Mouse (Mus musculus) heart, adult 2 months (tissue): Measurements from ENCODE around the gene Chst3. TPM values are rescaled to one million over a fixed set of nuclear protein-coding genes. Genes with fewer than 3 reads are reported as not detected.
"Not testable (repeated sequence)": the region's sequence is repeated elsewhere in the genome, so short reads cannot be mapped to it uniquely, and the experiment has no call there.

Experiments
- DNase-seq, 2 experiments: peaks; one replicate each; pipeline ENCODE4 v3.0.0; 2021
- H3K27ac ChIP-seq: fragments of 200-600 bp; 2 replicates; pipeline ENCODE4 v1.8.1; 2022
- H3K27me3 ChIP-seq: fragments of 200-500 bp; 2 replicates; pipeline ENCODE4 v1.6.1; 2012; ENCODE audit warnings: mild to moderate bottlenecking, low read length, inconsistent platforms, mixed read lengths; ENCODE audit not compliant: control insufficient read depth, insufficient read depth
- H3K36me3 ChIP-seq: fragments of 200-500 bp; 2 replicates; pipeline ENCODE4 v1.6.1; 2012; ENCODE audit warnings: low read length, inconsistent platforms; ENCODE audit not compliant: control insufficient read depth, insufficient read depth
- H3K4me1 ChIP-seq: fragments of 200-500 bp; 2 replicates; pipeline ENCODE4 v1.6.1; 2011; ENCODE audit warnings: low read length; ENCODE audit not compliant: control insufficient read depth, insufficient read depth
- H3K4me3 ChIP-seq: fragments of 200-600 bp; 2 replicates; pipeline ENCODE4 v1.8.1; 2022
- H3K79me2 ChIP-seq: fragments of 200-500 bp; replicated peaks from 2 replicates; pipeline ENCODE4 v1.6.1; 2012; ENCODE audit warnings: mild to moderate bottlenecking, inconsistent platforms, low read length, moderate library complexity, mixed read lengths; ENCODE audit not compliant: control insufficient read depth, insufficient read depth
- H3K9ac ChIP-seq: fragments of 200-500 bp; 2 replicates; pipeline ENCODE4 v1.6.1; 2012; ENCODE audit warnings: low read depth, mild to moderate bottlenecking, control low read depth, inconsistent platforms, low read length, mixed read lengths
- CTCF ChIP-seq: fragments of 200-600 bp; IDR thresholded peaks from 2 replicates; pipeline ENCODE4 v1.8.1; 2022; ENCODE audit warnings: antibody characterized with exemption, mild to moderate bottlenecking, moderate library complexity
- EP300 ChIP-seq: fragments of 200-500 bp; IDR thresholded peaks from 2 replicates; pipeline ENCODE4 v1.6.1; 2011; ENCODE audit warnings: low read depth, low read length, control low read depth; ENCODE audit not compliant: insufficient read depth
- POLR2A ChIP-seq: fragments of 200-500 bp; IDR thresholded peaks from 2 replicates; pipeline ENCODE4 v1.6.1; 2011; ENCODE audit warnings: mild to moderate bottlenecking, low read depth, low read length, control low read depth; ENCODE audit not compliant: insufficient read depth
- WGBS: fragments of 180-500 bp; shearing (Covaris S2); methylation state at CpG from one replicate; pipeline ENCODE4 v1.1.7; 2018; 5-methylcytosine and 5-hydroxymethylcytosine counted together
- intact Hi-C: fragments of 180-260 bp; cut with DNase I; formaldehyde crosslinking; loops from one replicate; pipeline ENCODE4 v1.15.1; 2025
- polyA plus RNA-seq: library from polyadenylated mRNA; depleted of rRNA; stranded (reverse); fragments of >200 nt; gene quantifications from 2 replicates; pipeline ENCODE4 v1.2.3, GENCODE M21; 2012
- total RNA-seq, 2 experiments: library from RNA; stranded (reverse); gene quantifications; 2 replicates each; pipeline ENCODE4 v1.2.3; 2021

Chst3 gene
- total and polyA plus RNA-seq, 3 experiments = 0.80 to 1.5 (median 0.91) TPM

DNA sequence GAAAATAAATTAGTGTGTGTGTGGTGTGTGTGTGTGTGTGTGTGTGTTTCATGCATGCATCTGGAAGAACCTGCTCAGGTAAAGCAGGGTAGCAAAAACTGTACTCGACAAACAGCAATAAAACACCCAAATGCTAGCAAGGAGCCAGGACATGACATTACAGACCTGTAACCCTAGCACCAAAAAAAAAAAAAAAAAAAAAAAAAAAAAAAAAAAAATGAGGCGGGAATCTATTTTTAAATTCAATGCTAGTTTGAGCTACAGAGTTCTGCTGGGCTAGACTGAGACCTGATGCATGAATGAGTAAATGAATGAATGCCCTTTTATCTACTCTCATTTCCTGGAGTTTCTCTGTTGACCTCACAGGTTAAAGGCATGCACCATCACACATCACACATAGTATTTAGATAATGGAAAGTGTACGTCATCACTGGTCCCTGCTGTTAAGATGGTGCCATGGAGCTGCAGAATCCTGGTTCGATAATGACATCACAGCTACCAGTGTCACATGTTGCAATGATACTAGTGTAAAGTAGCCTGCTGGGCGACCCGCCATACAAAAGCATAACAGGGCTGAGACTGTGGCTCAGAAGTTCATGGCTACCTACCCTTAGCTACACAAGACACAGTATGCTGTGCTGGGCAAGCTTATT is 29.4 kb downstream of the Chst3 start:
- no peaks in the 10 kb centered on the region for H3K36me3 ChIP-seq
- H3K9ac ChIP-seq = no peak overlapping the region
- DNase-seq = no peak
- no peaks in the 10 kb centered on the region for H3K27me3 ChIP-seq
- H3K4me1 ChIP-seq = no peaks in the 10 kb centered on the region; the same call in 1 of the 2 replicates
- H3K79me2 ChIP-seq = no peaks in the 10 kb centered on the region
- H3K4me3 ChIP-seq = no peak overlapping the region
- WGBS = 73% methylated on average over 6 of the region's 6 CpGs
- no peak overlapping the region for H3K27ac ChIP-seq
- intact Hi-C loops = loop anchor here (2.0 to 5.0 kb wide), 2 partner anchors 42 to 55 kb away; no protein-coding TSS in a partner anchor
- TF ChIP-seq EP300 (no peak), POLR2A (no peak), CTCF (no peak)

DNA sequence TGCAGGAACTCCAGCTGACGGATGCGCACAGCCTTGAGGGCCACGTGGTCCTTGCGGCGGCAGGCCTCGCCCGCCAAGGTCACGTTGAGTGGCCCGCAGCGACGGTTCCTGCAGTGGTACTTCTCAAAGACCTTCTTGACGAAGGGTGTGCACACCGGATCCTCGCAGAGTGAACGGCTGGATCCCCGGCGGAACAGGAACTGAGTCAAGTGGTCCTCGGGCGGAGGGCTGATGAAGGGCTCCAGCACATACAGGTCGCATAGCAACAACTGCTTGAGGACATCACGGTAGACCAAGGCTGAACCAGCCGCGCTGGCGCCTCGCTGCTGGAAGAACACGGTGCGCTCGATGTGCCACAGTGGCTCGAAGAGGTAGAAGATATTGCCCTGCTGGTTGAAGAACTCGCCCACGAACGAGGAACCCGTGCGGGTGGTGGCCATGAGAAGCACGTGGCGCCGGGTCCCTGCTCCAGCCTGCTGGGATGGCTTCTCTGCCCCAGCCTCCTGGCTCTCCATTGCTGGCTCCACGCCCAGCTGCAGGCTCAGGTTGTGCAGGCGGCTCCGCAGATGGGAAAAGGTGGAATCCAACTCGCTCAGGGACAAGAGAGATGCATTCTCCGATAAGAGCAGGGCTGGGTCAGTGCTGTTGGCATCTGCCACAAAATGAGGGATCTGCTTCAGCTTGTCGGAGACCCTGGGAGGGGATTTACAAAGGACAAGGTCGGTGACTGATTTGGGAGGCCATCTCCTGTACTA is 32.7 kb downstream of the Chst3 start:
- intact Hi-C loops = no loop called here
- Histone ChIP-seq H3K27me3 (no peaks in the 10 kb centered on the region), H3K4me3 (no peak overlapping the region), H3K4me1 (no peaks in the 10 kb centered on the region), H3K27ac (no peak overlapping the region), H3K9ac (no peak overlapping the region), H3K79me2 (no peaks in the 10 kb centered on the region), H3K36me3 (no peaks in the 10 kb centered on the region)
- peak in 1 of 2 experiments; percentile 33 for DNase-seq
- 69% methylated on average over 44 of the region's 44 CpGs for WGBS
- TF ChIP-seq POLR2A = no peak
- TF ChIP-seq EP300 = no peak
- TF ChIP-seq CTCF = no peak

- Histone ChIP-seq H3K79me2 (no peaks in the 10 kb centered on the region), H3K36me3 (no peaks in the 10 kb centered on the region), H3K9ac (no peak overlapping the region), H3K4me3 (no peak overlapping the region), H3K27me3 (no peaks in the 10 kb centered on the region), H3K4me1 (no peaks in the 10 kb centered on the region), H3K27ac (no peak overlapping the region)
- WGBS = 80% methylated on average over 10 of the region's 10 CpGs
- no peak for TF ChIP-seq POLR2A
- no peak for TF ChIP-seq CTCF
- no peak for TF ChIP-seq EP300
- no peak for DNase-seq
- intact Hi-C loops = no loop called here
Observed at GRCm38 (mm10) chr10:60185023-60185709, 33.9 kb downstream of the Chst3 start.

DNA sequence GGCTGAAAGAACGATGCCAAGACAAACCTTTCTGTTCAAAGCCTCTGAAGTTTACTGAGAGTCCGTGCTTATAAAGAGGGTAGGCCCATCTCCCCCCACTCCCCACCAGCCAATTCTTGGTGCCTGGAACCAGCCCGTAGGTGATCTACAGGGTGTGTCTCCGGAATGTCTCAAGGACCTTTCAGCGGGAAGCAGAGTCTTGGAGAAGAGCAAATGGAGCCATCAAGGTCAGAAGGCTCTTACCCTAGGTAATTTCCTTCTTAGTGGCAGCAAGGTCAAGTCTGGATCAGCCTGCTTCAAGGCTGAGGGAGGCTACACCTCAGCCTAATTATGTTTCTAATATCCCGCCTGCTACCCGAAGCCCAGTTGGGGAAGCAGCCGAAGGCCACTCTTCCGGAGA is 43.8 kb downstream of the Chst3 start:
- intact Hi-C loops, H3K27me3 ChIP-seq, DNase-seq, H3K27ac ChIP-seq, H3K9ac ChIP-seq, H3K36me3 ChIP-seq, H3K4me3 ChIP-seq, H3K4me1 ChIP-seq, H3K79me2 ChIP-seq: not testable (repeated sequence)
- 93% methylated on average over 9 of the region's 9 CpGs for WGBS

DNA sequence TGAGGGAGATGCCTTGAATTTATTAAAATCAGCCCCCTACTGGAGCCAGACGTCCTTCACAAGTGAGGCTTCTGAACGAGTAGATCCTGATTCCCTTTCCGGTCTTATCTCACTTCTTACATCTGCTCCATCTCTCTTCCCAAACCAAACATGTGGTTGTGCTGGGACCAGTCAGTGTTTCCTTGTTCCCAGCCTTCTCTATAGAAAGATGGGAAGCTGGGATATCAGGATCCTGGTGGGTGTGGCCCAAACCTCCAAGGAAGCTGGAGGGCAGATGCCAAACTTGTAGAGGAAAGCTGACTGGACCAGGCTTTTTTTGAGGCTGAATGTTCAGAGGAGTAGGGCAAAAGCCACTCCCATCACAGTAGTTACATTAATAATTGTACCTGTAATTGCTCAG is 44.6 kb downstream of the Chst3 start:
- intact Hi-C loops = no loop called here
- H3K4me1 ChIP-seq = no peaks in the 10 kb centered on the region; the same call in 1 of the 2 replicates
- H3K36me3 ChIP-seq = no peaks in the 10 kb centered on the region
- no peaks in the 10 kb centered on the region for H3K27me3 ChIP-seq
- H3K9ac ChIP-seq = no peak overlapping the region
- 50% methylated on average over 3 of the region's 3 CpGs for WGBS
- H3K4me3 ChIP-seq = no peak overlapping the region
- H3K79me2 ChIP-seq = no peaks in the 10 kb centered on the region
- DNase-seq = no peak
- no peak for TF ChIP-seq EP300
- no peak for TF ChIP-seq POLR2A
- TF ChIP-seq CTCF = no peak
- H3K27ac ChIP-seq = no peak overlapping the region

GRCm38 (mm10) chr10:60173035-60173434 is 46.0 kb downstream of the Chst3 start:
- Histone ChIP-seq H3K36me3 (no peaks in the 10 kb centered on the region), H3K4me1 (no peaks in the 10 kb centered on the region; the same call in 1 of the 2 replicates), H3K27me3 (no peaks in the 10 kb centered on the region), H3K27ac (no peak overlapping the region), H3K4me3 (no peak overlapping the region), H3K79me2 (no peaks in the 10 kb centered on the region), H3K9ac (no peak overlapping the region)
- TF ChIP-seq EP300 (no peak), CTCF (no peak), POLR2A (no peak)
- DNase-seq = peak in 1 of 2 experiments; percentile 27
- WGBS = 46% methylated on average over 10 of the region's 10 CpGs
- intact Hi-C loops = no loop called here
